Mouse (Mus musculus): ENCODE results near the gene Rfc2. TPM values are rescaled to one million over a fixed set of nuclear protein-coding genes. Genes with fewer than 3 reads are reported as not detected.

The Rfc2 gene
- total and polyA plus RNA-seq, 2 experiments from 2014 or later, result 58.1 to 155 TPM

DNA sequence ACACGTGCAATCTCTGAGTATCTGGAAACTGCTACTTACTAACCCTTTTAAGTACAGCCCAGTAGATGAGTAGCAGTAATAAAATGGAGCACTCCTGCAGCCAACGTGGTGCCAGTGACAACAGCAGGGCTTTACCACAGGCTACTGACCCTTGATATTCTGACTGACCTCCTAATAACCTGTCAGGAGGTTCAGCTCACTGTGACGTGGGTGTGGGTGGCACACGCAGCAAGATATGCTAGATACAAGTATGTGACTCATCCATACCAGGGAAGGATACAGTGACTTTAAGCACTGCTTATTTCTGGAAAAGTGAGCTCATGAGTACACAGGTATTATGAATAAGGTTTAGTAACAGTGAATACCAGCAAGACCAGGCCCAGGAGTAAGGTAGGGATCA is 48.3 kb downstream of the Rfc2 start:
- Histone ChIP-seq H3K4me3 (ENCODE audit: low read depth, low read length) (no peak overlapping the region), H3K4me2 (ENCODE audit: low read depth, low read length, poor library complexity, severe bottlenecking) (no peak overlapping the region), H3K27me3 (ENCODE audit: insufficient read depth, low read length) (no peaks in the 10 kb centered on the region), H3K9me3 (ENCODE audit: low read length) (no peaks in the 10 kb centered on the region), H3K9ac (replicated peaks; ENCODE audit: low read length, poor library complexity, severe bottlenecking) (no peak overlapping the region), H3K36me3 (ENCODE audit: insufficient read depth, low read length) (peaks cover 35% of the 10 kb centered on the region), H3K27ac (ENCODE audit: low read depth, low read length) (no peak overlapping the region), H3K4me1 (ENCODE audit: insufficient read depth, low read length) (no peaks in the 10 kb centered on the region)
- no peak for TF ChIP-seq CTCF (IDR thresholded peaks at IDR 0.05)
- ATAC-seq (ENCODE audit: low FRiP score) (no peak), DNase-seq (ENCODE audit: low spot score) (no peak)
- WGBS, result 87% methylated on average over 4 of the region's 4 CpGs

DNA sequence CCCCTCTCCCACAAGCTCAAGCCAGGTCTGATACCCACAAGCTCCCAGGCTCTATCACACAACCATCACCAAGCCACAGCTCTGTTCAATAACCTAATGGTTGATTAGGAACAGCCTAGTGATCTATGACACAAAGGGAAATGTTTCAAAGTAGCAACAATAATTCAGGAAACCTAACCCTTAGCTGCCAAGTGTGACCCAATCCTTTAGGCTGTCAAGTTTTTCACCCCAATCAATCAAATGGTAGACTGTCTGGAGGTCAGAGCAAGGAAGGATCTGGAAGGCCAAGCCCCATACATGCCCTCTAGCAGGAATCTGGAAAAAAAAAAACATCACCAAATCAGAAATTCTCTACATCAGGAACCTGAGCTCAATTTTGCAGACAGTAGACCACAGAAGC is 49.7 kb downstream of the Rfc2 start:
- no peak for TF ChIP-seq CTCF (IDR thresholded peaks at IDR 0.05)
- ATAC-seq (ENCODE audit: low FRiP score), result no peak
- Histone ChIP-seq H3K4me1 (ENCODE audit: insufficient read depth, low read length) (no peaks in the 10 kb centered on the region), H3K4me2 (ENCODE audit: low read depth, low read length, poor library complexity, severe bottlenecking) (no peak overlapping the region), H3K27me3 (ENCODE audit: insufficient read depth, low read length) (no peaks in the 10 kb centered on the region), H3K9me3 (ENCODE audit: low read length) (no peaks in the 10 kb centered on the region), H3K27ac (ENCODE audit: low read depth, low read length) (no peak overlapping the region), H3K9ac (replicated peaks; ENCODE audit: low read length, poor library complexity, severe bottlenecking) (no peak overlapping the region), H3K4me3 (ENCODE audit: low read depth, low read length) (no peak overlapping the region), H3K36me3 (ENCODE audit: insufficient read depth, low read length) (peaks cover 28% of the 10 kb centered on the region)
- no peak for DNase-seq (ENCODE audit: low spot score)

DNA sequence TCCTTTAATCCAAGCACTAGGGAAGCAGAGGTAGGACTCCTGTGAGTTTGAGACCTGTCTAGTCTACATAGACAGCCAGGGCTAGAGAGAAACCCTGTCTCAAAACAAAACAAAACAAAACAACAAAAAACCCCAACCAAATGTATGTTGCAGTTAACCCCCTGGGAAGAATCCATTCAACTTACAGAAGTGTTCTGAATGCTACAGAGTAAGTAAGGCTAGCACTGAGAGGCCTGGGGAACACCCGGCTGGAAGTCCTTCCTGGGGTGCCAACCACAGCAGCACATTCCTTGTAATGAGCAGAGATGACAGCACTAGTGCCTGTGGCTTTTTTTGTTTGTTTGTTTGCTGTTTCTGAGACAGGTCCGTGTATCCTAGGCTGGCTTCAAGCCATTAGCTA is 51.7 kb downstream of the Rfc2 start:
- Histone ChIP-seq H3K4me2 (ENCODE audit: low read depth, low read length, poor library complexity, severe bottlenecking) (no peak overlapping the region), H3K27ac (ENCODE audit: low read depth, low read length) (no peak overlapping the region), H3K9ac (replicated peaks; ENCODE audit: low read length, poor library complexity, severe bottlenecking) (no peak overlapping the region), H3K4me3 (ENCODE audit: low read depth, low read length) (no peak overlapping the region), H3K9me3 (ENCODE audit: low read length) (no peaks in the 10 kb centered on the region), H3K36me3 (ENCODE audit: insufficient read depth, low read length) (peaks cover 9% of the 10 kb centered on the region; the same call in 1 of the 2 replicates), H3K4me1 (ENCODE audit: insufficient read depth, low read length) (peaks cover 6% of the 10 kb centered on the region; the same call in 1 of the 2 replicates), H3K27me3 (ENCODE audit: insufficient read depth, low read length) (no peaks in the 10 kb centered on the region)
- DNase-seq (ENCODE audit: low spot score), result no peak
- 48% methylated on average over 2 of the region's 2 CpGs for WGBS
- no peak for TF ChIP-seq CTCF (IDR thresholded peaks at IDR 0.05)
- ATAC-seq (ENCODE audit: low FRiP score), result no peak

DNA sequence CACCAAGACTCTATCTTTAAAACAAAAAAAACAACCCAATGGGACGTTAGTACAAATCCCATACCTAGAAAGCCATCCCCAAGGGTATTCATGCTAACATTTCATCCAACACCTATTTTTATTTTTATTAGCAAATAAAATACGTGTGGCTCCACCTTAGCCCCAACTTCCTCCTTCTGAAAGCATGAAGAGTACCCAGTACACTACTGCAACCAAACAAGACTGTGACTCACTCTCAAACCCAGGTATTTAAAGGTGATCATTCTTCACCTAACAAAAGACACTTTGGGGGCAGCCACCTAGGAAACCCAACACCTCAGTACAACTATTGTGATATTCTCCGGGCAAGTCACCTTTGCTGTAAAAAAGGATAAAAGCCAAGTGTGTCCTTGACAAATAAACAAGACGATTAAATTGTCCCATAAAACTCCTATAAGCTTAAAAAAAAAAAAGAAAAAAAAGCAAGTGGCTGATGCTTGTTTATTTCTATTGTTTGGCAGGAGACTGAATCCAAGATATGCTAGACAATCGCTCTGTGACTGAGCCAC is 56.7 kb downstream of the Rfc2 start:
- peak overlapping the region; percentile 59 for H3K4me2 ChIP-seq (ENCODE audit: low read depth, low read length, poor library complexity, severe bottlenecking)
- peaks cover 5% of the 10 kb centered on the region; the same call in 1 of the 2 replicates for H3K36me3 ChIP-seq (ENCODE audit: insufficient read depth, low read length)
- no peak for ATAC-seq (ENCODE audit: low FRiP score)
- no peak for DNase-seq (ENCODE audit: low spot score)
- peak overlapping the region; percentile 99 for H3K4me3 ChIP-seq (ENCODE audit: low read depth, low read length)
- H3K4me1 ChIP-seq (ENCODE audit: insufficient read depth, low read length), result peaks cover 6% of the 10 kb centered on the region; the same call in 1 of the 2 replicates
- H3K9me3 ChIP-seq (ENCODE audit: low read length), result no peaks in the 10 kb centered on the region
- peak overlapping the region; percentile 97; the same call in 1 of the 2 replicates for H3K27ac ChIP-seq (ENCODE audit: low read depth, low read length)
- H3K9ac ChIP-seq (replicated peaks; ENCODE audit: low read length, poor library complexity, severe bottlenecking), result peak overlapping the region; percentile 98
- no peak for TF ChIP-seq CTCF (IDR thresholded peaks at IDR 0.05)
- H3K27me3 ChIP-seq (ENCODE audit: insufficient read depth, low read length), result no peaks in the 10 kb centered on the region
- WGBS, result 35% methylated on average over 5 of the region's 5 CpGs

DNA sequence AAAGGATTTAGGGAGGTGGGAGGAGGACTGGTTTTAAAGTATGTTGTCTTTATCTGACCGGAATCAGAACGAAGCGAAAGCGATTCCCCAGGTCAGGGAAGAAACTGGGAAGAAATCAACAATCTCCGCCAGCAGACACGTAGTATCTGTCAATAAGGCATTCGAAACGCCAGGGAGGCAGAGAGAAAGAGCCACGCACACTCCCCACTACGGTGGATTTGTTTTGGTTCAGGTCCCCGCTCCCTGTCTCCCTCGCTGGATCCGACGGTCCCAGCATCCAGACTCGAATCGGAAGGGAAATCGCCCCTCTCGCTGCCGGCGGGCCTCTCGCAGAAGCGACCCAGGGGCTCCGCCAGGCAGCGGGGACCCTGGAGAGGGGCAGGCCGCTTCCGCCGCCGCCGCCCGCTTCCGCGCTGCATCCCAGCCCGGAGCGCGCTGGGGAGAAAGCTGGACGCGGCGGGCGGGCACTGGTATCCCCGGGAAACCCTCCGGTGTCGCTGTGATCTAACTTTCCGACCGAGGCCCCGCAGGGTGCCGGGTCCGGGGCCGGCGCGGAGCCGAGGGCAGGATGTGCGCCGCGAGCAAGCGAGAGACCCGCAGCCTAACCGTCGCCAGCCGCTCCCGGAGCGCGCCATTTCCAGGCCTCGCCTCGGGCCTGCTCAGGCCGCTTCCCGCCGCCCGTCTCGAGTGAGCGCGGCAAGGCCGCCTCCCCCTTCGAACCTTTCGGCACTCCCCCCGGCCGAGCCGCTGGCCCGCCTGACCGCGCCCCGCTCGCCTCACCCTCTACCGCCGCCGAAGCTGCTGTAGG is 57.5 kb downstream of the Rfc2 start:
- peak overlapping the region; percentile 97 for H3K27ac ChIP-seq (ENCODE audit: low read depth, low read length)
- peaks cover 6% of the 10 kb centered on the region; the same call in 1 of the 2 replicates for H3K4me1 ChIP-seq (ENCODE audit: insufficient read depth, low read length)
- H3K9me3 ChIP-seq (ENCODE audit: low read length), result no peaks in the 10 kb centered on the region
- peak; percentile 63 for ATAC-seq (ENCODE audit: low FRiP score)
- 1% methylated on average over 83 of the region's 85 CpGs for WGBS
- peak overlapping the region; percentile 99 for H3K4me3 ChIP-seq (ENCODE audit: low read depth, low read length)
- H3K4me2 ChIP-seq (ENCODE audit: low read depth, low read length, poor library complexity, severe bottlenecking), result peak overlapping the region; percentile 59
- H3K9ac ChIP-seq (replicated peaks; ENCODE audit: low read length, poor library complexity, severe bottlenecking), result peak overlapping the region; percentile 98
- no peaks in the 10 kb centered on the region for H3K27me3 ChIP-seq (ENCODE audit: insufficient read depth, low read length)
- H3K36me3 ChIP-seq (ENCODE audit: insufficient read depth, low read length), result peaks cover 5% of the 10 kb centered on the region; the same call in 1 of the 2 replicates
- no peak for TF ChIP-seq CTCF (IDR thresholded peaks at IDR 0.05)
- DNase-seq (ENCODE audit: low spot score), result peak; percentile 20

DNA sequence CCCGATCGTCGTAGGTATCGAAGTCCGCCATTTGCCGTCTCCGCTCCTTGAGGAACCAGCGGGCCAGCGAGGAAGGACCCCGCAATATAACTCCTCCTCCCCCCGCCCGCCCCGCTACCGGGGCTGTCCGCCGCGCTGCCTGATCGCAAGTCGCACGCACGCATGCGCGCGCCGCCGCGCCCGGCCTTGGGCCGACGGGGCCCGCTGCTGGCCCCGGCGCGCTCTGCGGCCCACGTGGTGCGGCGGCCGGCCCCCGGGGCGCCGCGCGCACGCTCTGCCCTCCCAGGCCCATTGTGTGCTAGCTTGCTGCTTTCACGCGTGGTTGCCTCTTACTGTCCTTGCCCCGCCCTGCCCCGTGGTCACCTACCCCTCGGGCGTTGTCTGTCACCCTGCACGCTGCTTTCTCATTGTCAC is 58.1 kb downstream of the Rfc2 start, which contains the start of gene Eif4h:
Gene Eif4h, minus strand, starts transcription at position 222 of the 414 bp plus-strand sequence.
- Histone ChIP-seq H3K27me3 (ENCODE audit: insufficient read depth, low read length) (no peaks in the 10 kb centered on the region), H3K9ac (replicated peaks; ENCODE audit: low read length, poor library complexity, severe bottlenecking) (peak within 1 kb of the TSS; percentile 98), H3K4me2 (ENCODE audit: low read depth, low read length, poor library complexity, severe bottlenecking) (peak within 1 kb of the TSS; percentile 59), H3K4me3 (ENCODE audit: low read depth, low read length) (peak within 1 kb of the TSS; percentile 99), H3K36me3 (ENCODE audit: insufficient read depth, low read length) (peaks cover 5% of the 10 kb centered on the region; the same call in 1 of the 2 replicates), H3K27ac (ENCODE audit: low read depth, low read length) (peak within 1 kb of the TSS; percentile 97), H3K9me3 (ENCODE audit: low read length) (no peaks in the 10 kb centered on the region), H3K4me1 (ENCODE audit: insufficient read depth, low read length) (peaks cover 6% of the 10 kb centered on the region; the same call in 1 of the 2 replicates)
- no peak for TF ChIP-seq CTCF (IDR thresholded peaks at IDR 0.05)
- WGBS, result 0% methylated on average over 49 of the region's 52 CpGs
- ATAC-seq (ENCODE audit: low FRiP score) (peak; percentile 92), DNase-seq (ENCODE audit: low spot score) (peak; percentile 97)
